Mouse (Mus musculus): ENCODE results near the gene Naa16. TPM values are rescaled to one million over a fixed set of nuclear protein-coding genes. Genes with fewer than 3 reads are reported as not detected.

Gene Naa16
- polyA plus RNA-seq, 1 experiment, result 13.3 TPM

DNA sequence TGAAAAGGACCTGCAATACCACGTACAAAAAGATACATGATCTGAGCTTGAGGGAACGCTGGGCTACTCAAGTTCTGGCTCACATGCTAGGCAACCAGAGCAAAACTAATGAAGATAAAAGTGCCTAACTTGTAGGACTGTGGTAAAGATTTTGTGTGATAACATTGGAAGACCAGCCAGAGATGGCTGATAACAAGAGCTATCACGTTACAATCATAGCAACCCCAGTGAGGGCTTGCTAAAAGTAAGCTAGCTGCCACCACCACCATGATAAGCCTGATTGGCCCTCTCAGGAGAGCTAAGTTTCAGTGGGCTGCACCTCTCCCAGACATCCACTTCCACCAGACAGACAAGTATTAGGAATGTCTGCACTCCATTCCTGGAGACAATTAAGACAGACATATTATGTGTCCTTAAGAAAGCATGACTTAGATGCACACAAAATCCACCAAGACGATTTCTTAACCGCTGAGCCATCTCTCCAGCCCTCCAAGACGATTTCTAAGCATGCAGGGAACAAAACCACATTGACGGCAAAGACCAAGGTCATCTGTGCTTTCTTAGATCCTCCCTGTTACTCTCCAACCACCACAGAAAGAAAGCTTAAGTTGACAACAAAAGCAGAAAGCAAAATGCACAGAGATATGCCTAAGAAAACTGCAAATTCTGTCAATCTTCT lies 92.1 kb downstream of the Naa16 start:
- no peak for DNase-seq (ENCODE audit: low spot score)

GRCm38 (mm10) chr14:79296836-79297235 lies 93.7 kb downstream of the Naa16 start:
- DNase-seq (ENCODE audit: low spot score), result no peak

- DNase-seq (ENCODE audit: low spot score), result no peak
Measured at GRCm38 (mm10) chr14:79296201-79296600, 94.4 kb downstream of the Naa16 start.

GRCm38 (mm10) chr14:79295579-79295978 lies 95.0 kb downstream of the Naa16 start:
- no peak for DNase-seq (ENCODE audit: low spot score)

DNA sequence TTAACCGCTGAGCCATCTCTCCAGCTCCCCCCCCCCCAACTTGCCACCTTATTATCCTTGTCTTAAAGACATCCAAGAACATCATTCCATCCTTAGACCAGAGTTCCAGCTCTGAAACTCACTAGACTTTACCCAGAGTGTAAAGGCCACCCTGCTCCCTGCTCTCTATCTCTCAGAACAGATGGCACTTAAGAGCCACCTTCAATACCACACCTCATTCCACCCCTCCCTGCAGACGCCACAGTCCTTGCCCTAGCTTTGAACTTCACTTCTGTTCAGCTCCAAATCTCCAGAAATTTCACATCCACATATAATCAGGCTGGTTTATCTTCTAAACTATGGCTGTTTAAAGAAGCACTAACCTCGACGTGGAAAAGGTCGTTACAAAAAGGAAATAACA lies 95.6 kb downstream of the Naa16 start:
- DNase-seq (ENCODE audit: low spot score), result no peak

- no peak for DNase-seq (ENCODE audit: low spot score)
Measured at GRCm38 (mm10) chr14:79294051-79294814, 96.3 kb downstream of the Naa16 start.

GRCm38 (mm10) chr14:79293119-79293780 lies 97.3 kb downstream of the Naa16 start:
- no peak for DNase-seq (ENCODE audit: low spot score)

- DNase-seq (ENCODE audit: low spot score), result no peak
Measured at GRCm38 (mm10) chr14:79291629-79292028, 98.9 kb downstream of the Naa16 start.

DNA sequence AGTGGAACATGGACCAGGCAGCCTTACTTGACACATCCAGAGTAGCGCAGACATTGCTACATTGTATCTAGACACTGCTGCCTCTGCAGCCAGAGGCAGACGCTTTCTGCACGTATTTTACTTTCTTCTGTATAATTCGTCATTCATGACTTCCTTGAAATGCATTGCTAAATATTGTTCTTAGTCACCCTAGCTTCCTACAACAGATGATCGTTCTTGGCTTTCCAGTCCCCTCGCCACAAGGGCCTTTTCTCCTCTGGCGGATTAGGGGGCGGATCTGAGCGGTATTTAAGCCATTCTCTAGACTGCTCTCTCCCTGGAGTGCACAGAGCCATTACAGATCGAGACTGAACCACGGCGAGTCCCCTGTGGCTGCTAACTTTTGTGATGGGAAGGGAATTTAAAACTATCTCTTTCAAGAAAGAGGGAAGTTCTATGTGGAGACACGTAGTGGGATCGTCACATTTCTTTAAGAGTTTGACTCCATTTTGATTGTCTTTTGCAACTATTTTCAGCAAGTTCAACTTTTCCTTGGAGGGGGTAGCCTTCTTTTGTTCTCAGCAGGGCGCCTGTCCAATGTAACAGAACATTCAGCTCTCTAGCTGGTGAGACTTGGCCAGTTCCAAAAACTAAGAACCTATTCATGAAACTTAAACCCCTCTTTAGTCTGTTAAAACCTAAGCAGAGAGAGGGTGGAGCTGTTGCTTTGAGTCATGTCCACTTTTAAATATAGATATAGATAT lies 99.7 kb downstream of the Naa16 start:
- DNase-seq (ENCODE audit: low spot score), result no peak

GRCm38 (mm10) chr14:79289909-79290308 lies 100.7 kb downstream of the Naa16 start:
- DNase-seq (ENCODE audit: low spot score), result no peak

DNA sequence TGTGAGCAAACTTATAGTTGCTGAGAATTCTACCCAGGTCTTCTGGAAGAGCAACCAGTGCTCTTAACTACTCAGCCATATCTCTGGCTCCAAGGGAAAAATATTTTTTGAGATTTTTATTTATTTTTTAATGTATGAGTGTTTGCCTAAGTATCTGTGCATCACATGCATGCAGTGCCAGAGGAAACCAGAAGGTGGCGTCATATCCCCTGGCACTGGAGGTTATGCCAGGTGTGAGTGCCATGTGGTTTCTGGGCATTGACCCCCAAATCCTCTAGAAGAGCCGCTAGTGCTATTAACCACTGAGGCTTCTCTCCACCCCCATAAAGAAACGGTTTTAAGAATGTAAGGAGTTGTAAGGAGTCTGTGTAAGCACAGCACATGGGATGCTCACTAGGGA lies 102.3 kb downstream of the Naa16 start:
- DNase-seq (ENCODE audit: low spot score), result no peak

GRCm38 (mm10) chr14:79287251-79287863 lies 103.2 kb downstream of the Naa16 start:
- no peak for DNase-seq (ENCODE audit: low spot score)

DNA sequence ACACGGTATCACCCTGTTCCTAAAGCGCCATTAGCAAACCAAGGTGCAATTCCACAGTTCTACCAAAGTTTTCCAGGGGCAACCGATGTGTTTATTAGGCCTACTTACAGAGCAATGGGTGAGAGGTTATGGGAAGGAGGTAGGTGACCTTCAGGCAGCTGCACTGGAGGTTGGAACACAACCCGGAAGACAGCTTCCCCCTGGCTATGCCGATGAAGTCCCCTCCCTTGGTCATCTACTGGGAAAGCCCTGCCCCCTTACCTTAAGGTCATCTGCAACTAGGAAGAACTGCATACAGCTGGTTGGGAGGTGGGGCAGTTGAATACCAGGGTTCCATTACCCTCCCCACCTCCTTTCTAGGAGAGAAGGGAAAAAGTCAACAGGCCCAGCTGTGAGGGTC lies 105.0 kb downstream of the Naa16 start:
- DNase-seq (ENCODE audit: low spot score), result no peak

DNA sequence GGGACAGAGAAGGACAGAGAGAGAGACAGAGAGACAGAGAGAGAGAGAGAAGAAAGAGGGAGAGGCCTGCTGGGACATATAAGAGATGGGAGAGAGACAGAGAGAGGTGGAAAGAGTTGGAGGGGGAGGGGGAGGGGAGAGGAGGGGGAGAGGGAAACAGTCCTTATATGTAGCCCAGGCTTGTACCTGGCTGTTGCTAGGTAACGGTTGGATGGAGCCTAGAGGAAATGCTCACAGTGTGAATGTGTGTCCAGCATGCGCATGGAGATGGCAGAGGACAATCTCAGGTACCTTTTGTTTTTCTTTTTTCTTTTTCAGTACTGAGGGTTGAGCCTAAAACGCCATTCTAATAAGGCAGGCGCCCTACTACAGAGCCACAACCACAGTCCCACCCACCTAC lies 106.0 kb downstream of the Naa16 start:
- no peak for DNase-seq (ENCODE audit: low spot score)

GRCm38 (mm10) chr14:79283952-79284351 lies 106.6 kb downstream of the Naa16 start:
- DNase-seq (ENCODE audit: low spot score), result no peak

- no peak for DNase-seq (ENCODE audit: low spot score)
Measured at GRCm38 (mm10) chr14:79281894-79282553, 108.6 kb downstream of the Naa16 start.

DNA sequence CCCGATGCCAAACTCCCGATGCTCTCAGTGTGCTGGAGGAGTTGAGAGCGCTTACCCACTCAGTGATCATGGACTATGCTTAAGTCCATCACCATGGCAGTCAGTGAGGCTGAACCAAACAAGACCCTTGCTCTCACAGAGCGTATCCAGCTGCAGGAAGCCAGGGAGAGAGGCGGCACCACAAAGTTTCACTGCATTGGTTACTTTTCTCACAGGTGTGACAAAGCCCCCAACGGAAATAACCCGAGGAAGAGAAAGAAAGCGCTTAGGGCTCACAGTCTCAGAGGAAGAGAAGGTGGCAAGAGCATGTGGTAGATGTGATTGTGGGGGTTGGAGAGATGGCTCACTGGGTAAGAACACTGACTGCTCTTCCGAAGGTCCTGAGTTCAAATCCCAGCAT lies 110.1 kb downstream of the Naa16 start:
- no peak for DNase-seq (ENCODE audit: low spot score)

DNA sequence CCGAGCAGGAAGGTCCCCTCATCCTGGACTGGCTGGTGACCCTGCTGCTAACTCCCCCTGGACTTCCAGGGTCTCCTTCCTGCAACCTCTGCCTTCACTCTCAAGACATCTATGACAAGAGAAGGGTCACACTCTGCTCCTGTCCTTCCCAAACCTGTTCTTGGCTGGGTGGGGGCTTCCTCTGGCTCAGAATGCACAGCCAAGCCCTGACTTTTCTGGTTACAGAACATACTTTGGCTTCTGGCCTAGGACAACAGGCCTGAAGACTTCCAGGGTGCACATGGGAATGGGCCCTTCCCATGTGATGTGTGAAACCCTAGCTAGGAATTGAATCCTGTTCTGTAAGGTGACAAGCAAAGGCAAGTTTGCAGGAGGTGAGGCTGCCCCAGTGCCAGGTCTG lies 111.1 kb downstream of the Naa16 start:
- DNase-seq (ENCODE audit: low spot score), result no peak

DNA sequence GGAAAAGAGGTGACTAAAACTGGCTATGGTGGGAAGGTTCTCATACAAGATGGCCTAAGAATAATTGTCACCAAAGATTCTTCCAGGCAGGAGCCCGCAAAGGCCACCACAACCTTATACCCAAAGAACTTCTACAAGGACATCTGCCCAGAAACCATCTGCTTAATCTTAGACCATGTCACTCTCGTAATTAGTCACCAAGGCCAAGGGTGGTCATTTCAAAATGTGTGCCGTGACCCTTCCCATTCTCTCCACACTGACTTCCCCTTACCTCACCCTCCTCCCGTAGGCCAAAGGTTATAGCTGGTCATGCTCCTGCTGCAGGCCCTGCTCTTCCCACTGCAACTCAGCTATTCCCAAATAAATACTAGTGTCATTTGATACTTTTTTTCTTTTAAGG lies 111.7 kb downstream of the Naa16 start:
- DNase-seq (ENCODE audit: low spot score), result no peak

DNA sequence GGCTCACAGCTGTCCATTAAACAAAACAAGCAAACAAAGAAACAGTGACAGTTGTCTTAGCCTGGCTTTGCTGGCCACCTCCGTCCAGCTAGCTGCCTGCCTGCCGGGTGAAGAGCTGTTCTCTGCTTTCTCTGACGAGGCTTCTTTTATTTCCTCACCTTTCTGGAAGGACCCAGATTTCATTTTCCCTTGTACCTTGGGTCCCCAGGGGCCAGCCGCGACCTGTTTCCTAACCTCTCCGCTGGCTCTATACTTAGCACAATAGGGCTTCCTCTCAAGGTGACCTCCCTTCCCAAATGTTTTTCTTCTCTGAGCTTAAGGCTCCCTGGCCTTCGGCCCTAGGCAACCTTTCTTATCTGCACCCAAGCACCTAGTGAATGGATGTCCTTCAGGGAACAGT lies 112.7 kb downstream of the Naa16 start:
- DNase-seq (ENCODE audit: low spot score), result no peak

DNA sequence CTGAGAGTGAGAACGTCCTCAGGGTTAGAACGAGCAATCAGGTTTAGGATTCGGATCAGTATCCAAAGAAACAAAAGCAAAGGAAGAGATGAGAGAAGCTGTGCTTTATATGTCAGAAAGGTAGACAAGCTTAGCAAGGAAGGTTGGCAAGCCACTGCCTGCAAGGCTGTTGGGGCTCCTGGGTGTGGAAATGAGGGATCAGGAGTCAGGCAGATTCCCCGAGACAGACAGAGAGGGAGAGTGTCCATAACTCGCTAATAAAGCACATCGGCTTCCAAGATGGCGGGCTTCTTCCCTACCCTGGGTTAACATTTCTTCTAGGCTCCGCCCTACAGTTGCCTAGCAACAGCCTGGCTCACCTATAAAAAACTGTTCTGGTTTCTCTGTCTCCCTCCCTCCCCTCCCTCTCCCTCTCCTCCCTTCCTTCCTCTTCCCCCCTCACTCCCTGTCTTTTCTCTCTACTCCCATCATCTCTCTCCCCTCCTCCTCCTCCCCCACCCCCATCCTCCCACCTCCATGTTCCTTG lies 114.6 kb downstream of the Naa16 start:
- DNase-seq (ENCODE audit: low spot score), result no peak

All from urinary bladder, adult 2 months (tissue).